Mouse (Mus musculus) right cerebral cortex, postnatal 14 days (tissue): ENCODE data around the gene Ociad1.

Source experiments
- DNase-seq: peaks from one replicate; pipeline ENCODE4 v3.0.0; 2022

Ociad1 gene

DNA sequence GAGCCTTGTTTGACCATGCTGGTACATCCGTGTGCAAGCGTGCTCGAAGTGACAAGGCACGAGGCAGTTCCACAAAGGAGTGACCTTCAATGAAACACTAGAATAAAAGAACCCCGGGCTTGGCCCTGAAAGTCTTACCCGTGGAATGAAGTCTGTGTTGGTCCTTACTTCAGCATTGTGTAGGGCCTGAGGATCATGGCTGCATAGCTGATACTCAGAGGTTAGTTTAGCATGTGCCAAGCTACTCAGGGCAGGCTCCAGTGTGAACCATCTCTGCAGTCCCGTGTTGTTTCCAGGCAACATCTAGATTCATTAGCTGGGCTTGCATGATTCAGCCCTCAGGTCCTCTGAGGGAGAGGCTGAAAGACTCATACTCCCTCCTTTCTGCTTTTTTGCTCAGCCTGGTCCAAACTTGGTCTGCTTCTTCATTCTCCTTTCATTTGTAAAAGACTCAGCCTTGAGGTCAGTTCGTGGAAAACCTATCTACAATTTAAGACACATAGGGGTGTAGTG lies 48.2 kb downstream of the Ociad1 start, which contains the start of gene Ociad2:
Gene Ociad2, minus strand, starts transcription at position 306 of the 513 bp plus-strand sequence.
- DNase-seq: no peak

DNA sequence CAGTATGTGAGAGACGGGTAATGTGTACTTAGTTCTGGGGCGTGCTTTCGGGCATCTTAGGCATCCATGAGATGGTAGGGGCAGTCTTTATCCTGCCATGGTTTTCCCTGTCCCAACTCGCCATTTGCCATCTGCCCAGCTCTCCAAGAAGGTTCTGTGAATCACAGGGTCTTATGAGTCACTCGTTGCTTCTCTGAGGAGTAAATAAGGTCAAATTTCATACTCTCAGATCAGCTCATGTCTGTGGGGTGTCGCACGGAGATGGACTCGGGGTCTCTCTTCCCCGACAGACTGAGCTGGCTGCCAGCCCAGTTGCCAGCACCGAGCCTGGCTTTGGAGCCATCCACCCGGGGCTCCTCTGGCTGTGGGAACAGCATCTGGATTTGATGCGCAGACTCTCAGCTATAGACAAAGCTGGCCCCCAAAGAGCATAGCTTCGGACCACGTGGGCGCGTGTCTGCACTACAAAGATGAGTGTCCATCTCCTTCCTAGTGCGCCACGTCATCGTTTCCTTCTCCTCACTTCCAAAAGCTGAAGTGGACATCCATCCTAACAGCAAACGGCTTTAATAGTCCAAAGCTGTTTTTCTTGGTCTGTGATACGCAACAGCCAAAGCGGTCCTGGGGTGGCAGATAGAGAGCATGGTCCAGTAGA lies 50.2 kb downstream of the Ociad1 start:
- DNase-seq: no peak

- DNase-seq: peak; percentile 62
These were observed 51.7 kb downstream of the Ociad1 start for GRCm38 (mm10) chr5:73344310-73344709.

- no peak for DNase-seq
These were observed 52.7 kb downstream of the Ociad1 start for GRCm38 (mm10) chr5:73345254-73345653.

DNA sequence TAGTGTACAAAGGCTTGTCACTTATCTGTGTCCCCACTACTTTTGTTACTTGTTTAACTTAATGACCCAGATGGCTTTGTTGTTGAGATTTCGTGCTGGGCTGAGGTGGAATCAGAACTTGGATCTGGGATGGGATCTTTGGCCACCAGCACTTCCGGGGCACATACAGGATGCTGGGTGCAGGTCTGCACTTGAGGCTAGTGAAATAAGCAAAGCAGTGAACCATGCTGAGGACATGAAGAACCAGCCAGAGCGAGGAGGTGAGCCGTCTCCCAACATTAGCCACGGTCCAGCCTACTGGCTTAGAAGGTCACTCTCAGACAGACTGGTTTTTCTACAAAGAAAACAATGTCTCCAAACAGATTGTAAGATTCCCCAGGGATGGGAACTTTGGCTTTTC lies 56.9 kb downstream of the Ociad1 start:
- no peak for DNase-seq

DNA sequence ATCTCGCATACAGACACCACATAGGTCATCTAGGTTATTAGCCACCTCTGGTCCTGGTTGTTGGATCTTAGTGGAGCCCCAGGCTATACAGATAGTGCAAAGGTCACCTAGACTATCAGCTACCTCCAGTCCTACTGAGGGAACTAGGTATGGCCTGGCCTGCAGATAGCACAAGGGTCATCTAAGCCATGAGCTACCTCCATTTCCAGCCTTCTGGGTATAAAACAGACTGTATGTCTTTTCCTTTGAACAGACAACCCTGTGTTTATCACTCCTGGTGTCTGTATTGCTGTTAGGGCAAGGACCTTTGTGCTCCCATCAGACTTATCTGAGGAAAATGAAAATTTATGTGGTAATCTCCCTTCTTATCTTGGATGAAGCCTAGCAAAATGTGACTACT lies 59.2 kb downstream of the Ociad1 start:
- DNase-seq: no peak

GRCm38 (mm10) chr5:73353519-73353918 lies 60.9 kb downstream of the Ociad1 start:
- DNase-seq: peak; percentile 47

GRCm38 (mm10) chr5:73353978-73354377 lies 61.4 kb downstream of the Ociad1 start:
- no peak for DNase-seq

DNA sequence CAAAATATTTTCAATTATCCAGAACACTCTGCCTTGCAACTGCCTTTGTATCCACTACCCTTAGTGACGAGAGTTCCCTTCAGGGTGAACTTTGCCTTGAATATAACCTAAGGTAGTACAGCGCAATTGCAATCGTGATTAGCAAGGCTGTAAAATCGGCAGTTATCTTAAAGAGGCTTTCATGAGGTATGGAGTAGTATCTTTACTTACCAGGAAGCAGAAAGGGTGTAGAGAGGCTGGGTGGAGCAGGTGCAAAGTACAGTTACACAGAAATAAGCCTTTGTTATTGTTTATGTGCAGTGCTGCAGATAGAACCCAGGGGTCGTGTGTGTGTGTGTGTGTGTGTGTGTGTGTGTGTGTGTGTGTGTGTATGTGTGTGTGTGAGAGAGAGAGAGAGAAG lies 62.8 kb downstream of the Ociad1 start:
- DNase-seq: no peak

DNA sequence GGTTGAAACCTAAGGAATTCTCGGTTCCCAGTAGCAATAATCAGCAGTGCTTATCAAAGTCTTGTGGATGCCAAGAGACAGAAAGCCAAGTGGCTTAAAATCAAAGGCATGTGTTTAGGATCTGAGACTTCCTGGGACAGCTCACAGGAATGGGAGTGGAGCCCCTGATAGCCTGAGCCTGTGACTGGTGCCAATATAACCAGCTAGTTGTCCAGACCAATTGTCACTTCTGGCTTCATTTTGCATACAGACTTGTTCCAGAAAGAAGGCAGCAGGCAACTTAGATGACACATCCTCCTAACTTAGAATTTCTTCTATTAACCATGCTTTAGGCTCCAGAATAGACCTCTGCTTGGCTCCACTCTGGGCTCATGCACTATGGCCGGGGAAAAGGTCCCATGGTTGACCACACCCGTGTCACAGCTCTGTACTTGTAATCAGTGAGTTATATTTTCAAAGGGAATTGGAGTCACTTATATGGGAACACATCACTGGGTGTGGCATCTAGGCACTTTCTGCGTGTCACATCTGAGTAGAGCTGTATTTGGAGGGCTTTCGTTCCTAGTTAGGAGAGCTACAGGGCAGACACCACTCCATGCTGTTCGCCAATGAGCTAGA lies 66.7 kb downstream of the Ociad1 start:
- DNase-seq: no peak

DNA sequence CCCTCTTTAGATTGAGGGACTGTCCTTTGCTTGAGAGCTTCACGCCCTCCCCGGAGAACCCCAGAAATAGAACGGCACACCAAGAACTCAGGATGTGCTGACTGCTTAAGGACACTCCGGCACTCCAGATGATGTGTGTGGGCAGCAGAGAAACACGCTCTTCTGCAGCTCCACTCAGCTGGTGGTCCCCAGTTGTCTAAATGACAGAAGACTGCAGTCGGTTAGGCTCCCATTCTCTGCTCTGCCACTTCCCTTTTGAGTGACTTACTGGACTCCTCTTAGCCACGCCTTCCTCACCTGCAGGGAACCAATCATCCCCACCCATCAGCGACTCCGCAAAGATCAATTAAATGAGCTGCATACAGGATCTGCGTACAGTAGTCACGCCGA lies 67.2 kb downstream of the Ociad1 start:
- DNase-seq: peak; percentile 39

DNA sequence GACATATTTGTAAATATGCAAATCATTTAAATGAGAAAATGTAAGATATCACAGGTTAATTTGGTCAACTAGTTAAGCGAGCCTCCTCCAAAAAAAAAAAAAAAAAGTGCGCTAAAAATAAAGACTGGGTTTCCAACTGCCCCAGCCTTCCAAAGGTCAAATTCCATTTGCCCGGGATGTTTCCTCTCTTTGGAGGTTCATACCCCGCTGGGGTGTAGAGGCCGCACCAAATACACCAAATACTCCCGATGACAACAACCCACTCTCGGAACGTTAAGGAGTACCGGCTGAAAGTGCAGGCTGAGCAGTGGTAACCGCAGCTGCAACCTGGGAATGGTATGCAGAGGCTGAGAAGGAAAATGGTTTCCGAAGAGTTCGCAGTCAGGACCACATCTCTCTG lies 67.7 kb downstream of the Ociad1 start:
- DNase-seq: no peak

DNA sequence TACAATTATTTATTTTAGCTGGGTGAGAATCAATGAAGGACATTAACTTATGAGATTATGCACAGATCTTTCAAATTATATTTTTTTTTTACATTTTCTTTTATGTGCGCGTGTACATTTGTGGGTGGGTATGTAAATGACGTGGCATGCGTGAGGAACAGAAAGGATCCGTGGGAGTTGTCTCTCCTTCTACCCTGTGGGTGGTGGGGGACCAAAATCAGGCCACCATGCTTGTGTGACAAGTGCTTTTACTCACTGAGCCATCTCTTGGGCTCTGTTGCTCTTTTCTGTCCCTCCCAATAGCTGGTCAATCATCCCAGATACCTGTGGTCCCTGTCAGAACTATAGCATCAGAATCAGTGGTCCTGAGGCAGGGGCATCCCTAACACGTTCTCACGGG lies 69.8 kb downstream of the Ociad1 start:
- DNase-seq: no peak

DNA sequence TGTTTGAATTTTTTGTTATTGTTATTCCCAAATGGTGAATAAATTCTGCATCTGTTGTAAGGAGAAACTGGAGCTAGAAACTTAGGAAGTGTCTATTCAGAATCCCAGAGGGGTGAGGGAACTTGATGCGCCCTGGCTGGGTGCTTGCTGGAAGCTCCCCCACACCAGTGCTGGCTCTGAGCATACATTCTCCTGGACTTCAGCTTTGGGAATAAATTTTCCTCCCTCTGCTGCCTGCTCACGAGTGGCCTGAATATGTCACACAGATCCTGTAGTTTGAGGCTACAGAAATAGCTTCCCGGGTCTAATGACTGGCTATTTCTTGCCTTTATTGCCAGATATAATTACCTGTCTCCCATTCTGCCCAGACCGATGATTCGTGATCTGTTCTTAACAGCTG lies 70.2 kb downstream of the Ociad1 start:
- no peak for DNase-seq
